Mouse (Mus musculus) urinary bladder, postnatal 10 days (tissue): ENCODE measurements around the gene Kctd8.
"Not testable (repeated sequence)": the region's sequence is repeated elsewhere in the genome, so short reads cannot be mapped to it uniquely, and the experiment has no call there.

Experiments
- DNase-seq: peaks from one replicate; pipeline ENCODE4 v3.0.0; 2022; ENCODE audit warnings: low spot score

The Kctd8 gene

DNA sequence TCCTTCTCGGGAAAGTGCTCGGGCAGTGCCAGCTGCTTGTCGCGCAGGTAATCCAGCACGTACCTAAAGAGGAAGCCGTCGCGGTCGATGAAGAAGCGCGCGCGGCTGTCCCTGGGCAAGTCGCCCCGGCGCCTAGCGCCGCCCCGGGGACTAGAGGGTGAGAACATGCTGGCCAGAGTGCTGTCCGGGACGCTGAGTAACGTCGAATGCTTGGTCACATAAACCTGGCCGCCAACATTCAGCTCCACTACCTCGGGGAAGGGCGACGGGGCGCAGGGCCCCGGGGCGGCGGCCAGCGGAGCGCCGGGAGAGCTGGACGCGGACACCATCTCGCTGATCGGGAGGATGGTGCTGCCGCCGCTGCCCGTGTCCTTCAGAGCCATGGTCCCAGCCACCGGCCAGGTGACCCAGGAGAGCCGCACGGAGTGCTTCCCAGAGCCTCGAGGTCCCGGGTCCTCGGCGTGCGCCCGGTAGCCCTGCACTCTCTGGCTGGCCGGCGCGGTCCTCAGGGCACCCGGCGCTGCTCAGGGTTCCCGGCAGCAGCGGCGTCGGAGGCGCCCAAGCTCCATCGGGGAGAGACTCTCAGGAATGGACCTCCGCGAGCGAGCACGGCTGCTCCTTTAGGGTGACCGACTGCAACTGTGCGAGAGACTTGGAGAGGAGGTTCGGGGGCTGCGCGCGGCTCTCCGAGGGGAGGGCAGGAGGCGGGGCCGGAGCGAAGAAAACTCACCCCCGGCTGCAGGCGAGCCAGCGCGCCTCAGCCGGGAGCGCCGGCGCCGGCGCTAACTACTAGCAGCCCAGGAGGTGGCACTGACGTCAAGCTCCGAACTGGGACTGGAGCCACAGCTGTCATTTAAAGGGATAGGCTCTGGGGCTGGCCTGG is at the start of gene Kctd8:
Kctd8 (minus strand) TSS at position 761 of the 883 bp plus-strand sequence.
- DNase-seq = no peak

DNA sequence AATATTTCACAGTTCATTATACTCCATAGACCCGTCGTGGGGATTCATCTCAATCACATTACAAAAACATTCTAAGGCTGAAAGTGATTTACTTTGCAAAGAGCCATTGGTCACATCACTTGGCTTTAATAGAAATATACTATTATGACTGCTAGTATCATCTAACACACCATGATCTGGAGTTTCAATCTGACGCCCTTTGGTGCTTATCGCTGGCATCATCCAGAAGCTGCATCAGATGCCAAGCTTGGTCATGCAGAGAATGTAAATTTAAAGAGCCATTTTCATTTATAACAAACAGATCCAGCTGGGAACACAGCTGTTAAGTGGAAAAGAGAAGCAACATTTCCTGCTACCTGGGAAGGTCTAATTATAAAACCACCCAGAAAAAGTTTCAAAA is 37.6 kb upstream of the Kctd8 start:
- no peak for DNase-seq

DNA sequence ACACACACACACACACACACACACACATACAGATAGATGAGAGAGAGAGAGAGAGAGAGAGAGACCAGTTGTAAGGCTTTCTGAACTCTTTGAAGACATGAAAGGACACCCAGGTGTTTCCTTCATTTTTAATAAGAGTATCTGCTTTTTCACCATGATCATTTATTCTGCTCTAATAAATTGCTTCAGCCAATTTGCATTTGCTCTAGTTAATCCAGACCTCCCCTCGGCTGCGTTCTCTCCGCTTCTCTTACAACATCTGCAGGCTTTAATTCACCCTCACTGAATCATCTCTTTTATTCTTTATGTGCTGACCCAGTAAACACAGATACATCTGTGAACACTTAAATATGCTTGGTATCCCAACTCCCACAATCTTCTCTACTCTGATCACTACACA is 9.1 kb upstream of the Kctd8 start:
- DNase-seq = no peak

DNA sequence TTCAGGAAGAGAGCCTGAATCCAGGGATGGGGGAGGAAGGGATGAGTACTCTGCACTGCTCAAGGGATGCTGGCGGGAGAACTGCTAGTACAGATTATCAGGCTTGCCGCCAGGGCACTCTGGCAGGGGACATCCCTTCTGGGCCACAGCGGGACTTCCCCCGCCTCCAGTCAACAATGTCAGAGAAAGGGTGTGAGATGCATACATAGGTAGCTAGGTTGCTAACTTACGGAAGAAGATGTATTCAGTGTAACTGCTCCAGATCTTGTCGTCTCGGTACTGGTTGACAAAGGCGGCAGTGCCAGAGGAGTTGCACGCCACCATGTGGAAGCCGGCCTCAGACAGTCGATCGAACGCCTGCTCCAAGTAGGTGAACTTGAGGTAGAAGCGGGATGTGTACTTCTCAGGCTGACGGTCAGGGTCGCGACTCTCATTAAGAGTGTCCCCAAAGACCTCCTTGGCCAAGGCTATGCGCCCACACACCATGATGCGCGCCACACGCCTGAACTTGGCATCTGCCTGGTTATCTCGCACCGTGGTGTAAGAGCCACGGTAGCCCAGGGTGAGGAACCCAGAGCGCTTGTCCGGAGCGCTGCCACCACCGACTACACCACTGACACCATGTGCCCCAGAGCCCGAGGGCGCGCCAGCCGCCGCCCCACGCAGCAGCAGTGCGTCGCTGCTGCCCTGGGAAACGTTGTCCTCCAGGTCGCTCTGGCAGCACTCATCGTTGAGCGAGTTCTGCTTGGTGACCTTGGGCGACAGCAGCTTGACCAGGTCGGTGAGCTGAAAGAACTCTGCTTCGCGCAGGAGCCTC is 1.2 kb downstream of the Kctd8 start:
- no peak for DNase-seq

DNA sequence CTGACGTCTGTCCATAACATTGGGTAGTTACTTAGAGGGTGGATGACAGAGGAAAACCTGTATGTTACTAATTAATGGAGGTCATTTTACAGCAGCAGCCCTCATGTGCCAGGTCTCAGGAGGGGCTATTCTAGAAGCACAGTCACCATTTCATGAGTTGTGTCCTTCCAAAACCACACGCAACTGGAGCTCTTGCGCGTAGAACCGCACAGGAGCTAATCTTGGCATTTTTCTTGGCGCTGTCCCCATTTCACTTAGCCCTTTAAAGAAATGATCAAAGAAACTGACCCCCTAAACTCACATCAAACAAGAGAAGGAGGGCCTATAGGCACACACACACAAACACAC is 1.9 kb downstream of the Kctd8 start:
- DNase-seq = no peak

DNA sequence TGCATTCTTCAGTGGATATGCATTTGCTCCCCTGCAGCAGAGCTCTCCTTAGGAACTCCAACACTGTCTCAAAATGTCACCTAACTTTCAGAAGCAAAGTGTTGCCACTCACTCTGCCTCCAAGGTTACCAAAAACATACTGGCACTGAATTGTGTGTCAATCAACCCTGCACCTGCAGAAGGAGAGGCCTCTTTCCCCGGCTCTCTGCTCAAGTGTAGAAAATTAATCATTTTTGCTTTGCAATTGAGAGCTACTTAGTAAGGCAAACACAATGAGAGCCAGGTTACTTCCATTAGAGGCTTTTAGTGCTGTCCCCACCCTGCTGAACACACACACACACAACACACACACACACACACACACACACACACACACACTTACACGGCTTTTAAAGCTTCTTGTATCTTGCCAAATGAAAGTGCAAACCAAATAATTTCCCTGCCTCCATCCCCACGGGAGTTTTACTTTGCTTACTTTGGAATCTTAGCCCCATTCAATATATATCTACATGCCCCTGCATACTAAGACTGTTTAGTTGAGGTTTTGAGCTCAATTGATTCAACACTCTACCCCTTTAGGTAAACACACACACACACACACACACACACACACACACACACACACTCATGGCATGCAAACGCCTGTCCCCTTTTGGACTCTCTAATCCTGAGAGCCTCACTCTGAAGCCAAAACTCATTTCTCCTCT is 2.4 kb downstream of the Kctd8 start:
- DNase-seq = no peak

DNA sequence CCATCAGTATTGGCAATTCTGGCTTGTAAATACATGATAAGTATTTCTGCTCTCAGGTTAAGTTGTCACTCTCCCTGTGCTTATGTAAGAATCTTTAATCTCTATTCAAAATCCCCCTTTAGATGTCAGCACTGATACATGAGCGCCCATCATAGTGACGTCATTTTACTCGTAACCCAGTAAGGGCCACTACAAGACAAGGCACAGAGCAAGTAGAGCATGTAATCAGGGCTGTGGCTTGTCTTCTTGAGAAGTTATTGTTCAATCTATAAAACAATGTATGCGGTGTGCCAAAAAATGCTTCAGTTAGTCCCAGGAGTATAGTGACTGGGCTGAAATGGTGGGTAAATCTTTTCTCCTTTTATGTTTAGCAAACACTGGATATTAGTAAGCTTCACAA is 13.9 kb downstream of the Kctd8 start:
- DNase-seq = no peak

DNA sequence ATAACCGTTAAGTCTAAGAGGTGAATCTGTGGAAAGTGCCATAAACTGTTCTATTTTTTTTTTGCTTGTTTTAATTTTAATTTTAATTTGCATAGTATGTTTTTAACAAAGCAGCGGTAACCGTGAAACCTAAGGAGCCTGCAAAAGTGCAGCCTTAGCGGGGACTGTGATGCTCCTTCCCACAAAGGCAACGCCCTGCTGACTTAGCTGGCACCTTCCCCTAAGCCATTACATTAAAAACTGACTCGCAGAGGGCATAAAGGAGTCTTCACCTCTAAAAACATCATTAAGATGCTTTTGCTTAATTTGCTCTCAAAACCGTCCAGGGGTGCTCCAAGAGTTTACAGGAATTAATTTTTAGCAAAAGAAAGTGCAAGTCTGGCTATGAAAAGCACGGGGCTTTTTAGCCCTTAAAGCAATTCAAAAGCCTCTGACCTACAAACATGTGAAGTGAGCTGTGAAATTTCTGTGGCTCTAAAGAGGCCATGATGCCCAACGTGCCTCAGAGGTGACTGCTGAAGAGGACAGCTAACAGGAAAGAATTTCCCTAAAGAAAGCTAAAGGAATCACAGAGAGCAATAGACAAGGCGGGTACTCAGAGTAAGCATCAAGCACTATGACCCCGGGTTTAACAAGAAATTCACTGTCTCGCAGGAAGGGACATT is 16.8 kb downstream of the Kctd8 start:
- no peak for DNase-seq

DNA sequence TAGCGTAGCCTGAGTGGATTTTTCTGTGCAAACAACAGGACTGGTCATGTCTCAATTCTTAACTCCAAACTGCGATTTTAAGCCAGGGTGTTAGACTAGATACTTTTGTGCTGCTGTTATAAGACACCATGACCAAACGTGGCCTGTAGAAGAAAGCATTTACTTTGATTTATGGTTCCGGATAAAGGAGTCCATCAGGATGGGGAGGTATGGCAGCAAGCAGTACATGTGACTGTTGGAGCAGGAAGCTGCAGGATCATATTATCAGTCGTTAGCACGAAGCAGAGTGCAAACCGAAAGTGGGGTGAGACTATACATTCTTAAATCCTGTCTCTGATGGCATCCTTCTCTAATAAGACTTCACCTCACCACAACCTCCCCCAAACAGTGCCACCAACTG is 28.9 kb downstream of the Kctd8 start:
- no peak for DNase-seq

DNA sequence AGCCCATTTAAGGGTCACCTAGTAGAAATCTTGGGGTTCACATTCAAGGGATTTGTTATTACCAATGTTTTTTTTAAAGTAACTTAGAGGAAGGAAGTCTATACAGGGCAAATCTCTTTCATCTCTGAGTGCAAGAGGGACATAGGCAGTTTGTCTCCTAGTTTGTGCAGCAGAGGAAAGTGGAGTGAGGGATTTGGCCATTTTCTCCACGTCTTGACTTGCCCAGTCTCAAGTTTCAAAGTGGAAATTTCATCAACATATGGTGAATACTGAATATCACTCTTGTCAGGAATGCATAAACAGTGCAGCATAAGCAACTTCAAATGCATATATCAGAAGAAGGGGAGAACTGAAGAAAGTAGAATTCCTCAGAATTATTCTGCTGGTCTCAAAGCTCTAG is 39.8 kb downstream of the Kctd8 start:
- no peak for DNase-seq

DNA sequence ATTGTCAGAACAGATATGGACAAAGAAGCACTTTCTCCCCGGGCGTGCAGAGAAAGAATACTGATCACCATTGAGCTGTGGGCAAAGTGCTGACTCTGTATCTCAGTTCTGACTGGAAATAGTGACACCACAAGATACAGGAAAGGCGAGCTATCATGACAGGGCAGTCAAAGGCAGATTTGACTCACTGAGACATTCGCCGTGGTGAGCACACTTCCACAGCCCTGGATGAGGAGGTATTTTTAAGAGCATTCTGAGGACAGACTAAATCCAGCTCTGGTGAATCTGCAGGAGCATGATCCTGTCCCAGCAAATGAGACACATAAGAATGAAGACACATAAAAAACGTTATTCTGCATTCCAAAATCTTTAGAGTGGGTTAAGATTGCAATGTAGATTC is 49.1 kb downstream of the Kctd8 start:
- DNase-seq = no peak

DNA sequence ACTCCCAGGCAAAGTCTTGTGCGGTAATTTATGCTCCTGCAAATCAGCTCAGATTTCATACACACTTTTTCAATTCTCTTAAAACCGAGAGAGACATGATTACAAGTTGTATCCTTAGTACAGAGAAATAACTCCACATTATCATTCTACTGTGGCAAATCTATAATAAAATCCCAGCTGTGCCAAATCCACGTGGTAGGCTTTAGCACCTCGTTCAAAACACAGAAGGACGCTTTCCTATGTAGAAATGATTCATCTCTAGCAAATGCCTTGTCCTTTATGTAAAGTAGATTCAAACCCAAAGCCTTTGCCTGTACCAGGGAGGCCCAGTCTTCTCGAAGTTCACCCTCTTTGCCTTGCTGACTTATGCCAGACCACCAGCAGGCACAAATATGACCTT is 57.1 kb downstream of the Kctd8 start:
- DNase-seq = no peak

DNA sequence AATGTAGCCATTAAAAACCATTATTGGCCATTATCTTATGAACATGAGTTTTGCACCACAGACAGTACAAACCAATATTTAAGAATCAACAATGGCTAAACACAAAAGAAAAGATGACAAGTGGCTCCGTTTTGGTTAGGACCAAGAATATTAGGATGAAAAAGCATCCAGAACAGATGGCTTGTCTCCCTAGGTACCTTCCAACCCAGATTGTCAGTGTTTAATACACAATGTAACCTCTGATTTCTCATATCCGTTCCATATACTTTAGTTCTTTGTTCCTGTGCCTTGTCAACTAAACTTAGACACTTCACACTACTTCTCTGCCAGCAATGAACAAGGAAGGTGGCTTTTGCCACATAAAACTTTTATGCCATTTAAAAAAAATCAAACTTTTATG is 89.1 kb downstream of the Kctd8 start:
- no peak for DNase-seq

DNA sequence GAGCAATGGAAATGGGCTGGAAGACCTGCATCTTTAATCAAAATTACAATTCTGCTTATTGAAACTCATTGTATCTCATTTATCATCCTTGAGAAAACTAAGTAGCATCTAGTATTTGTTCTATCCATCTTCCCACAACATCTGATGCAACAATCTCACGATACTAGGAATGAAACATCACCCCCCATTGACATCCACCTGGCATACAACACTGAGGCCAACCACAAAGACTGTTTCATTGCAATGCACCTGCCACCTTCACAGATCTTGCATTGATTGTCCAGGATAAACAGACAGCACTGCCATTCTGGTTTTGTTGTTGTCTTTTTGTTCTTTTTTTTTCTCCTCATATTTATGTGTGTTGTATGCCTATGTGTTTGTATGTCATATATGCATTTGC is 99.5 kb downstream of the Kctd8 start:
- DNase-seq = no peak

DNA sequence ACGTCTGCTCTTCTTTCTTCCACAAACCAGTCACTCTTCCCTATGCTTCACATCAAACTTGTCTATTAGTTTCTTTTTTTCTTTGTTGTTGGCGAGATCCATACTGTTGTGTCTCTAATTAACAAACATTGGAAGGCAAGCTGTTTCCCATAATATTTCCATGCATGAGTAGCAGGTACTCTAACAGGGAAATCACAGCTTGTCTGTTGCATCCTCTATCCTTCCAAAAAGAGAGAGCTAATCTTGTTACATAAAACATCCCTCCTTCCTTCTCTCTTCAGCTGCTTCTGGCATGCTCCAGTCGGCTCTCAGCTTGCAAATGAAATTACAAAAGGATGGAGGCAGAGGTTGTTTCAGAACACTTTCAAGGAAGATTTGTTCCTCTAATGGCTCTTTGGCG is 107.9 kb downstream of the Kctd8 start:
- no peak for DNase-seq

DNA sequence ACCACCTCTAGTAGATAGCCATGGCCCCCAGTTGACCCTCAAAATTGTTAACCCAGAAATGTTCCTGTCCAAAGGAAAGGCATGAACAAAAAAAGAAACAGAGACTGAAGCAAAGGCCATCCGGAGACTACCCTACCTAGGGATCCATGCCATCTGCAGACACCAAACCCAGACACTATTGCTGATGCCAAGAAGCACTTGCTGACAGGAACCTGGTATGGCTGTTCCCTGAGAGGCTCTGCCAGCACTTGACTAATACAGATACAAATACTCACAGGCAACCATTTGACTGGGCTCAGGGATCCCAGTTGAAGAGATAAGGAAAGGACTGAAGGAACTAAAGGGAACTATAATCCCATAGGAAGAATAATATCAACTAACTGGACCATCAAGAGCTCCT is 109.8 kb downstream of the Kctd8 start:
- not testable (repeated sequence) for DNase-seq

DNA sequence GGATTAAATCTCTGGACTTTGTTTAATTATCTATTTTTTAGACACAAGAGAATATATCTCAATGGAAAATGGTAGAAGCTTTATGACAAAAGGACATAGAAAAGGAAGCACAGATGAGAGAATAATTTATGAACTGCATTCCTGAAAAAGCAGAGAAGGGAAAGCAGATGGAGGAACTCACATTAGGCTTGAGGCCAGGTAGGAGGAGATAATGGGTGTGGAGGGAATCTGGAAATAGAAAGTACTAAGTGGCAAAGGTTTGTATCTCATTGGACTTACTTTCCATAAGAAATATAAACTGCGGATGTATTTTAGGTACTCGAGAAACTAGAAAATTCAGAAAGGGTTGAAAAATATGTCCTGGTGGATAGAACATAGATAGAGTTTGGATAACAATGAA is 114.3 kb downstream of the Kctd8 start:
- no peak for DNase-seq

DNA sequence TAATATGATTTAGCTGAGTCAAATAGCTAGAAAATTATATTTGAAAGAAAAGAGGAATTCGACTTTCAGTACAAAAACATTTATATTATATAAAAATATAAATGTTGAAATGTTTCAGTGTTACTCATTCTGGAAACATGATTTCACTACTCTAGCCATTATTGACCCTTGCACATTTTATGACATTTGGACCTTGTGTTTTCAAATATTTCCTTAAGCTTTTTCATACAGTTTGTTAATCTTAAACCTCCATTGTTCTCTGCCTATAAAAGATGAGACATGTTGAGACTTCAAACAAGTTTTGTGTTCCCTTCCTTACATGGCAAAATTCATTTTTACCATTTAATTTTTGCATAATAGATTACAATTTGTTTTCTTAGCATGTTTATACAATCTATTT is 118.9 kb downstream of the Kctd8 start:
- DNase-seq = no peak

DNA sequence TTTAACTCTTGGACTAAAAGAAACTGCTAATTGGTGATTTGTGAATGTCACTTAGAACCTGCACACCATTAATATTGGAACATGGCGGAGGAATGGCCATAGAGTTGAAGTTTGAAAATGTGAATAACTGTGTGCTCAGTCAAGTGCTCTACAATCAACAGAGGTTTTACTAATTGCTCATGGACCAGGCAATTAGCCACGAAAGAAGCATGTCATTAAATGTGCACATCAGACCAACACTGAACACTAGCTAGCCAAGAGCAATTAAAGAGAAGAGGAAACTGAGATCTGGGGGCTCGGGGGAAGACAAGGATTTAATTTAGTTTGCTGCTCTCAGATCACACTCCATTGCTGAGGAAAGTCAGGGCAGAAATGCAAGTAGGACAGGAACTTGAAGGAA is 126.3 kb downstream of the Kctd8 start:
- DNase-seq = no peak

DNA sequence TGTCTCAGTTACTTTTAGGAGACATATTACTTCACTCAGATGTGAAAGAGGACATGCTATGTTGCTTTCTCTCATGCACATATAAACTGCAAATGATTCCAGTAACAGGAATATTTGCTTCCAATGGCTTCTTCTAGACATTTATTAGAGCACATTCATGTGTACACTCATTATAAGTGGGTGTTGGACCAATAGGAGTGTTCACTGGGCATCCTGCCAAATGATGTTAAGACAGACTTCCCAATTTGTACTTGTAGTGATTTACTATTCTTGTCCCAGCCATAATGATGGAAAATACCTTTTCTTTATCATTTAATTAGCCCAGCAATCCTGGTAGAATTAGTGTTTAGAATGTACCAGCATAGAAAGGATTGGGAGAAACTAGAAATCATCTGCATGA is 132.1 kb downstream of the Kctd8 start:
- no peak for DNase-seq

DNA sequence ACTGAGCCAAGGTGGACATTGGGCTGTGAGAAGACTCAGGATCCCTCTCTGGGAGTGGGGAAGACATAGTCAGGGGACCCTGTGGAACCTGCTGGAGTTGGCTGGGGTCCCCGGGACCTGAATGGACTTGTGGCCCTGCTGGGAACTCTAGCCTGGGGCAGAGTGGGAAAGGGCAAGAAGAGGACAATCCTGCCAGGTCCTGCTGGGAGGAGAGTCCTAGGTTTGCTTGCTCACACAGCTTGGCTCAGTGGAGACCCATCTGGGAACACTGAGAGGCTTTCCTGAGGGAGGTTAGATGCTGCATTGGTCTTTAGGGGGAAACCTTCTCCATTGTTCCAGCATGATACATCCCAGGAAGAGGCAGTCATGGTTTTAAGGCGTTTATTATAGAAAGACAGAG is 133.8 kb downstream of the Kctd8 start:
- no peak for DNase-seq

DNA sequence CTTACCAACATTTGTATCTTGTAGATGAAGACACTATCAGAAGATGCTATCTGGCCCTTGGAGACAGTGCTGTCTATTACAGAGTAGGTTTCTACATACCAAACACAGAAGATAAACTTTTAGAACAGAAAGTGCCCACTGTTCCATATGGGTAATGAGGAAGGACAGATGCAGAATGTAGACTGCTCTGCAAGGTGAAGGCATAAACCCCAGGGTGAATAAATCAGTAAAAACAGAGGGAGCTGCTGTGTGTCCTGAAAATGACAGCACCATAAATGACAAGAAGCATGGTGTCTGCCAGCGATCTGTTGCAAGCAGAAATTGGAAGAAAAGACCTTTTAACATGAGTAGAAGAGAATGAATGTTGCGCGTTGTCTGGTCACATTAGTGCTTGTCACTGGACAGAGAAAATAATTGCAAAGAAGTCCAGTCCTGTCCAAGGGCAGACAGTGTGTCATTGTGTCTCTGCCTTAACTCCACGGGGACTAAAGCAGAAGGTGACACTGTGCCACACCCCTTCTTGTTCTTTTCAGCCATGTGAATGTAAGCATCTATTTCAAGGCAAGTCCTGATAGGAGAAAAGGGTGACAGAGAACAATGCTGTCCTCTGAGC is 181.5 kb downstream of the Kctd8 start:
- no peak for DNase-seq
